Mouse (Mus musculus) thymus, adult 2 months (tissue): Measurements from ENCODE around the gene Rbfox2. TPM values are rescaled to one million over a fixed set of nuclear protein-coding genes. Genes with fewer than 3 reads are reported as not detected.

Source experiments
- DNase-seq: peaks from one replicate; pipeline ENCODE4 v3.0.0; 2021
- H3K27ac ChIP-seq: fragments of 200-500 bp; 2 replicates; pipeline ENCODE4 v1.5.1; 2012; ENCODE audit warnings: low read length, control low read depth; ENCODE audit not compliant: control insufficient read depth, insufficient read depth
- H3K27me3 ChIP-seq: fragments of 200-500 bp; 2 replicates; pipeline ENCODE4 v1.6.1; 2012; ENCODE audit warnings: mild to moderate bottlenecking, low read length, moderate library complexity, mixed read lengths; ENCODE audit not compliant: control insufficient read depth, insufficient read depth
- H3K36me3 ChIP-seq: fragments of 200-500 bp; 2 replicates; pipeline ENCODE4 v1.6.1; 2012; ENCODE audit warnings: mild to moderate bottlenecking, low read length, moderate library complexity; ENCODE audit not compliant: control insufficient read depth, insufficient read depth
- H3K4me1 ChIP-seq: fragments of 200-500 bp; replicated peaks from 2 replicates; pipeline ENCODE4 v1.6.1; 2012; ENCODE audit warnings: low read length; ENCODE audit not compliant: control insufficient read depth, insufficient read depth
- H3K4me3 ChIP-seq: fragments of 200-500 bp; 2 replicates; pipeline ENCODE4 v1.5.1; 2012; ENCODE audit warnings: mild to moderate bottlenecking, low read length, control low read depth, moderate library complexity; ENCODE audit not compliant: control insufficient read depth, insufficient read depth
- CTCF ChIP-seq: fragments of 200-500 bp; IDR thresholded peaks from 2 replicates; pipeline ENCODE4 v1.5.1; 2012; ENCODE audit warnings: mild to moderate bottlenecking, control low read depth, low read length, moderate library complexity, borderline replicate concordance; ENCODE audit not compliant: control insufficient read depth, poor library complexity, insufficient read depth; ENCODE audit errors: extremely low read depth
- POLR2A ChIP-seq: fragments of 200-500 bp; IDR thresholded peaks from 2 replicates; pipeline ENCODE4 v1.6.1; 2012; ENCODE audit warnings: mild to moderate bottlenecking, low read length, control low read depth, moderate library complexity; ENCODE audit not compliant: control insufficient read depth, poor library complexity, insufficient read depth; ENCODE audit errors: extremely low read depth
- WGBS: fragments of 180-500 bp; shearing (Covaris S2); methylation state at CpG from one replicate; pipeline ENCODE4 v1.1.7; 2018; 5-methylcytosine and 5-hydroxymethylcytosine counted together
- polyA plus RNA-seq: library from polyadenylated mRNA; depleted of rRNA; stranded (reverse); fragments of >200 nt; gene quantifications from 2 replicates; pipeline ENCODE4 v1.2.3, GENCODE M21; 2012

Rbfox2 gene
- polyA plus RNA-seq, 1 experiment = 20.5 TPM

- Histone ChIP-seq H3K4me1 (no peaks in the 10 kb centered on the region), H3K27me3 (no peaks in the 10 kb centered on the region), H3K36me3 (no peaks in the 10 kb centered on the region), H3K27ac (no peak overlapping the region), H3K4me3 (no peak overlapping the region)
- TF ChIP-seq CTCF (no peak), POLR2A (no peak)
- WGBS = 85% methylated on average over 7 of the region's 7 CpGs
- DNase-seq = no peak
These were observed 79.9 kb downstream of the Rbfox2 start for GRCm38 (mm10) chr15:77226831-77227354.

GRCm38 (mm10) chr15:77225858-77226257 is 80.9 kb downstream of the Rbfox2 start:
- WGBS = 83% methylated on average over 4 of the region's 4 CpGs
- TF ChIP-seq POLR2A (no peak), CTCF (no peak)
- Histone ChIP-seq H3K36me3 (no peaks in the 10 kb centered on the region), H3K4me3 (no peak overlapping the region), H3K27me3 (no peaks in the 10 kb centered on the region), H3K27ac (no peak overlapping the region), H3K4me1 (no peaks in the 10 kb centered on the region)
- DNase-seq = no peak

- no peak overlapping the region for H3K27ac ChIP-seq
- H3K4me1 ChIP-seq = no peaks in the 10 kb centered on the region
- TF ChIP-seq POLR2A (no peak), CTCF (no peak)
- H3K36me3 ChIP-seq = no peaks in the 10 kb centered on the region
- no peaks in the 10 kb centered on the region for H3K27me3 ChIP-seq
- no peak for DNase-seq
- H3K4me3 ChIP-seq = no peak overlapping the region
These were observed 81.5 kb downstream of the Rbfox2 start for GRCm38 (mm10) chr15:77225274-77225673.

- WGBS = 42% methylated on average over 4 of the region's 4 CpGs
- DNase-seq = no peak
- no peak for TF ChIP-seq CTCF
- no peak for TF ChIP-seq POLR2A
- H3K4me3 ChIP-seq = no peak overlapping the region
- H3K4me1 ChIP-seq = no peaks in the 10 kb centered on the region
- no peaks in the 10 kb centered on the region for H3K27me3 ChIP-seq
- H3K27ac ChIP-seq = no peak overlapping the region
- no peaks in the 10 kb centered on the region for H3K36me3 ChIP-seq
These were observed 86.0 kb downstream of the Rbfox2 start for GRCm38 (mm10) chr15:77220833-77221232.

- Histone ChIP-seq H3K27ac (no peak overlapping the region), H3K36me3 (no peaks in the 10 kb centered on the region), H3K4me3 (no peak overlapping the region), H3K27me3 (no peaks in the 10 kb centered on the region), H3K4me1 (no peaks in the 10 kb centered on the region)
- TF ChIP-seq POLR2A (no peak), CTCF (no peak)
- no peak for DNase-seq
These were observed 86.7 kb downstream of the Rbfox2 start for GRCm38 (mm10) chr15:77220137-77220536.

GRCm38 (mm10) chr15:77219571-77219970 is 87.2 kb downstream of the Rbfox2 start:
- H3K4me1 ChIP-seq = no peaks in the 10 kb centered on the region
- H3K27ac ChIP-seq = no peak overlapping the region
- H3K36me3 ChIP-seq = no peaks in the 10 kb centered on the region
- no peaks in the 10 kb centered on the region for H3K27me3 ChIP-seq
- H3K4me3 ChIP-seq = no peak overlapping the region
- DNase-seq = no peak
- TF ChIP-seq CTCF (no peak), POLR2A (no peak)
- 57% methylated on average over 1 of the region's 1 CpGs for WGBS

- H3K4me1 ChIP-seq = no peaks in the 10 kb centered on the region
These were observed 88.8 kb downstream of the Rbfox2 start for GRCm38 (mm10) chr15:77218007-77218406.

More at GRCm38 (mm10) chr15:77218007-77218406, 88.8 kb downstream of the Rbfox2 start:
- TF ChIP-seq CTCF = no peak
- TF ChIP-seq POLR2A = no peak
- no peaks in the 10 kb centered on the region for H3K27me3 ChIP-seq
- no peaks in the 10 kb centered on the region for H3K36me3 ChIP-seq
- no peak for DNase-seq
- WGBS = 90% methylated on average over 3 of the region's 3 CpGs
- no peak overlapping the region for H3K27ac ChIP-seq
- no peak overlapping the region for H3K4me3 ChIP-seq
